Mouse (Mus musculus): ENCODE results near the gene Gm17571. TPM values are rescaled to one million over a fixed set of nuclear protein-coding genes. Genes with fewer than 3 reads are reported as not detected.

The Gm17571 gene
- polyA plus RNA-seq (2015; fragmentation: Nextera tagmentation; extraction: Ambion mirVana): not detected in 2 replicates

DNA sequence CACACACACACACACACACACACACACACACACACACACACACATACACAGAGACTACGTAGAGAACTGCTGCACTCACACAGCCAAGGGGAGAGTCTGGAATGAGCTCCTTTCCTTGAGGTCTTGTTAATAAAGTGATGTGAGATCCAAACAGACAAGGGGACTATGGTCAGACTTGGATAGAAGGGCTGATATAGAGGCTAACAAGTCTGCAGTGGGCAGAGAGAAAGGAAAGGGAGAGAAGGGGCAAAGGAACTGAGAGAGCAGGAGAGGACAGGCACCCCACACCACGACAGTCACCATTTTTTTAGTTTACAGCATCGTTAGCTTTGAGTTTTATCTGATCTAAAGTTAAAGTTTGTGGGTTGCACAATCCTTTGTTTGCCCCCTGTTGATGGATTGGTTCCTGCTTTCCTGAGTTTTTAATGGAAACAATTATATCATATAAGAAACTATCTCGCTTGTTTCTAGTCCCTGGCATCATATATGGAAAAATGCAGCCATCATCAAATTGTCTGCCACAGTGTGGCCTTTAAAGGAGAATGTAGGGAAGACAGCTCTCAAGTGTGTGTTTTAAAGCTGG, at the start of gene Gm17571:
Gm17571 (minus strand) TSS at position 51 of the 583 bp plus-strand sequence.

Other genes with a start within 250 kb of the Gm17571 start
- 4.7 and 5.6 TPM in 2 replicates for gene Jrkl, start 200.9 kb downstream of the Gm17571 start, polyA plus RNA-seq (2015; fragmentation: Nextera tagmentation; extraction: Ambion mirVana)
- gene Ccdc82, start 199.8 kb downstream of the Gm17571 start, polyA plus RNA-seq (2015; fragmentation: Nextera tagmentation; extraction: Ambion mirVana): 3.1 TPM in 2 replicates
- 3.8 and 4.6 TPM in 2 replicates for gene Maml2, start 148.8 kb downstream of the Gm17571 start, polyA plus RNA-seq (2015; fragmentation: Nextera tagmentation; extraction: Ambion mirVana)